Mouse (Mus musculus): Measurements from ENCODE around the gene Clic6. TPM values are rescaled to one million over a fixed set of nuclear protein-coding genes. Genes with fewer than 3 reads are reported as not detected.
"Not testable (repeated sequence)": the region's sequence is repeated elsewhere in the genome, so short reads cannot be mapped to it uniquely, and the experiment has no call there.

Gene Clic6
- polyA plus RNA-seq, 1 experiment = not detected

DNA sequence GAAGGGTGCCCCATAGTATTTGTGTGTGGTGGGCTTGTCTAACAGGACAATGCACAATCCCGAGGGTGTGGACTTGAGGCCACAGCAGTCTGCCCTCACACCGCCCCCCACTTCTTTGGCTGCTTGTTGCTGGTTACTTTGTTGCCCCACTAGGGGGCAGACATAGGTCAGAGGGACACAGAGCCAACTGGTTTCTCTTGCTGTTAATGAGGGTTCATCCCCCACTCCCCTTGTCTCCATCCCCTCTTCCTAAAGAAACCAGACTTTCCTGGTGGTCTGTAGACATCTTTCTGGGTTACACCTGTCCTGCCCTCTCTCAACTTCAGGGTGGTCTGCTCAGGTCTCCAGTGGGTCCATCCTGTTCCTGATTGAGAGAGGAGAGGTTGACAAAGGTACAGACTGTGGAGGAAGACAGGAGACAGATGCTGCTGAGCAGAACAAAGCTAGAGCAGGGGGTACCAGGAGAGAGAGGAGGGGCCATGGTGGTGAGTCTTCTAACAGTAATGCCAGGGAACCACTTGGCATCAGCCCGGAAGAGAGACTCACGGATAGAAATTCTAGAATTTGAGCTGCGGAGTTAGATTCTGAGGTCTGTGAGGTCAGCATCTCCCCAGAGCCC lies 26.3 kb downstream of the Clic6 start:
- Histone ChIP-seq H3K4me1 (ENCODE audit: control insufficient read depth) (no peaks in the 10 kb centered on the region), H3K27me3 (ENCODE audit: control insufficient read depth) (peaks cover 7% of the 10 kb centered on the region), H3K36me3 (ENCODE audit: control insufficient read depth) (no peaks in the 10 kb centered on the region), H3K4me3 (replicated peaks) (no peak overlapping the region), H3K9me3 (ENCODE audit: control insufficient read depth, low read length) (peaks cover 4% of the 10 kb centered on the region)
- no peak for TF ChIP-seq GATA1 (IDR thresholded peaks at IDR 0.05; ENCODE audit: low read length)
- no peak for TF ChIP-seq TAL1 (IDR thresholded peaks at IDR 0.05; ENCODE audit: low read length)

DNA sequence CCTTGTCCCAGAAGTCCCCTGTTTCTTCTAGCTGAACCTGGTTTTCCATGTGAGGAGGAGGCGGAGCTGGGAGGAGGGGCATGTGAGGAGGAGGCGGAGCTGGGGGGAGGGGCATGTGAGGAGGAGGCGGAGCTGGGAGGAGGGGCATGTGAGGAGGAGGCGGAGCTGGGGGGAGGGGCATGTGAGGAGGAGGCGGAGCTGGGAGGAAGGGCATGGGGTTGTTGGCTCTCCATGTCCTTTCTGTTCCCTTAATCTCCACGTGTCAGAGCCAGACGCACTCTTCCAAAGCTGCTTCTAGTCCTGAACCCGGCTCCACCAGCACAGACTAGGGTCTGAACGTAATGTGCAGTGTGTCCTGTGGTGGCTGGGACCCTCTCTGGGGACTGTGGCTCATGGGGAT lies 29.4 kb downstream of the Clic6 start:
- not testable (repeated sequence) for H3K27me3 ChIP-seq (ENCODE audit: control insufficient read depth); H3K36me3 ChIP-seq (ENCODE audit: control insufficient read depth); H3K4me3 ChIP-seq (replicated peaks); H3K4me1 ChIP-seq (ENCODE audit: control insufficient read depth); H3K9me3 ChIP-seq (ENCODE audit: control insufficient read depth, low read length)

DNA sequence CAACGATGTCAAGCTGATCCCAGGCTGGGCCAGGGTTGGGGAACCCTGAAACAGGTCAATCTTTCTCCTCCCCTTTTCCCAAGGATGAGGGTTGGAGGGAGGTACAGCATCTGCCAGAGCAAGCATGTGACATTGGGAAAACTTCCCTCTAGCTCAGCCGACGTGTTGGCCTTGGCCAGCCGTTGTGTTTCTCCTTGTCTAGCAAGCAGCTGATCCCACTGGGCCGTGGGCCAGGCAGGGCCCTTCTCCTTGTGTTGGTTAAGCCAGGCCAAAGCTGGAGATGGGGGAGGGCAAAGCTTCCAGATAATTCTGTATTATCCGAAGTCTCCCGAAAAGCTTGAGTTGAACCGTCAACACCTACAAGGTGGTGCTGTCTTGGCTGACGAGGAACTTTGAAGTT lies 30.6 kb downstream of the Clic6 start:
- H3K4me3 ChIP-seq (replicated peaks) = no peak overlapping the region
- TF ChIP-seq GATA1 (IDR thresholded peaks at IDR 0.05; ENCODE audit: low read length) = no peak
- TF ChIP-seq TAL1 (IDR thresholded peaks at IDR 0.05; ENCODE audit: low read length) = no peak
- H3K36me3 ChIP-seq (ENCODE audit: control insufficient read depth) = no peaks in the 10 kb centered on the region
- H3K27me3 ChIP-seq (ENCODE audit: control insufficient read depth) = peaks cover 5% of the 10 kb centered on the region; the same call in 1 of the 2 replicates
- H3K9me3 ChIP-seq (ENCODE audit: control insufficient read depth, low read length) = peaks cover 4% of the 10 kb centered on the region
- H3K4me1 ChIP-seq (ENCODE audit: control insufficient read depth) = no peaks in the 10 kb centered on the region

DNA sequence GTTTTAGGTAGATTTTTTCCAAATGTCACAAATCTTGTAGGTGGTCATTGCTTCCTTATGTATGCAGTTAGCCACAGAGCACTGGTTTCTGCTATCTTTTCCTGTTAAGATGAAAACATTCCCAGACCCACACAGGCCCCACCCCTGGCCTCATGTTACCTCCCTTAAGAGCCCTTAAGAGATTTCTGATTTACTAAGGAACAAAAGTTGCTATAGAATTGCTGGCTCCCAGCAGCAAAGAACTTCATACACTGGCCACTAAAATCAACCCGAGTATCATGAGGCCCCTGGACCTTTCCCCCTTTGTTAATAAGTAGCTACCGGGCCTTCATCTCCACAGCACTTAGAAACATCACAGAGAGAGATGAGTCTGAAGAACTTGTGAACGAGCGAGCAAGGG lies 33.2 kb downstream of the Clic6 start:
- Histone ChIP-seq H3K9me3 (ENCODE audit: control insufficient read depth, low read length) (peaks cover 4% of the 10 kb centered on the region), H3K4me1 (ENCODE audit: control insufficient read depth) (no peaks in the 10 kb centered on the region), H3K4me3 (replicated peaks) (no peak overlapping the region), H3K36me3 (ENCODE audit: control insufficient read depth) (no peaks in the 10 kb centered on the region), H3K27me3 (ENCODE audit: control insufficient read depth) (peaks cover 3% of the 10 kb centered on the region; the same call in 1 of the 2 replicates)
- TF ChIP-seq TAL1 (IDR thresholded peaks at IDR 0.05; ENCODE audit: low read length) (no peak), GATA1 (IDR thresholded peaks at IDR 0.05; ENCODE audit: low read length) (no peak)

DNA sequence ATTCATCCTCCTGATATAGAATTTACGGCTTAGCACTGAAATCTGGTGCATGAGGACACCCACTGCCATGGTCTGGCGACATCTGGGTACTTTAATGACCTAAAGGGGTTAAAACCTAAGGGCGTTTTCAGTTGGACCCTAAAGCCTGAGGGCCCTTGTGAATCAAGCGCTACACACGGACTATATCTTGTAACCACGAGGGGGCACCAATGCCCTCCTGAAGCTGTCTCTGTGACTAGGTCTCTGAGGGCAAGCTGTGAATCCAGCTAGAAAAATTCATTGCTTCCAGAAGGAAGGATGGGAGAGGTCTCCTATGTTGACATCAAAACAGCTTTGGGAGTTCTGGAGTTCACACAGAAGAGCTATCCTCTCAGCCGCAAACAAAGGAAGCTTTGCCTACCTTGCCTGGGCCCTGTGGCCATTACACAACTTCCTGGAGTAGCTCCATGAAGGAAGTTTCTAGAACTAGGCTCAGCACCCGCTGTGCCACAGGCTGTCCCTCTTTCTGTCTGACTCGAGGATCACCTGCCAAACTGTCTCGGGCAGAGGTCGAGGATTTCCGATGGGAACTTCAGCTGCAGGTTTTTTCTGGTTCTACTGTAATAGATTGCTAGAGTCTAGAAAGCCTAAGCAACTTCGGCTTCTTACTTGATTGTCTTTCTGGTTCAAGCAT lies 34.4 kb downstream of the Clic6 start:
- Histone ChIP-seq H3K9me3 (ENCODE audit: control insufficient read depth, low read length) (peaks cover under 1% of the 10 kb centered on the region), H3K4me3 (replicated peaks) (no peak overlapping the region), H3K27me3 (ENCODE audit: control insufficient read depth) (peaks cover 3% of the 10 kb centered on the region; the same call in 1 of the 2 replicates), H3K4me1 (ENCODE audit: control insufficient read depth) (no peaks in the 10 kb centered on the region), H3K36me3 (ENCODE audit: control insufficient read depth) (no peaks in the 10 kb centered on the region)
- no peak for TF ChIP-seq GATA1 (IDR thresholded peaks at IDR 0.05; ENCODE audit: low read length)
- TF ChIP-seq TAL1 (IDR thresholded peaks at IDR 0.05; ENCODE audit: low read length) = no peak

DNA sequence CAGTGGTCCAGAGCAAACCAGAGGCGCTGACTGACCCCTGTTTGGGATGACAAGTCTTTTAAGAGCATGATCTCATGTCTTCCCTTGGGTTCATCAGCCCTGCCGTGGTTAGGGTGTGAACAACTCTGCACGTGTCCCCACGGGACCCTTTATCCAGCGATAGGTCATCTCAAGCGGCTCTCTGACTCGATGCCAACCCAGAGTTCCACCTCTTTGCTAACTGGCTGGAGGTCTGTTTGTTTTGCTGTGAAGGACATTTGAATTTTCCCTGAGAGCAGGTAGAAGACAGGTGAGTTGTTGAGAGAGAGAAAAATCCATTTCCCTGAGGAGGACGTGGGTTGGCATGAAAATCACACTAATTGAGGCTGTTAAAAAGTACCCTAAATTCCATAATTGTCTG lies 37.8 kb downstream of the Clic6 start:
- H3K27me3 ChIP-seq (ENCODE audit: control insufficient read depth) = peaks cover 3% of the 10 kb centered on the region; the same call in 1 of the 2 replicates
- TF ChIP-seq TAL1 (IDR thresholded peaks at IDR 0.05; ENCODE audit: low read length) = no peak
- no peak for TF ChIP-seq GATA1 (IDR thresholded peaks at IDR 0.05; ENCODE audit: low read length)

DNA sequence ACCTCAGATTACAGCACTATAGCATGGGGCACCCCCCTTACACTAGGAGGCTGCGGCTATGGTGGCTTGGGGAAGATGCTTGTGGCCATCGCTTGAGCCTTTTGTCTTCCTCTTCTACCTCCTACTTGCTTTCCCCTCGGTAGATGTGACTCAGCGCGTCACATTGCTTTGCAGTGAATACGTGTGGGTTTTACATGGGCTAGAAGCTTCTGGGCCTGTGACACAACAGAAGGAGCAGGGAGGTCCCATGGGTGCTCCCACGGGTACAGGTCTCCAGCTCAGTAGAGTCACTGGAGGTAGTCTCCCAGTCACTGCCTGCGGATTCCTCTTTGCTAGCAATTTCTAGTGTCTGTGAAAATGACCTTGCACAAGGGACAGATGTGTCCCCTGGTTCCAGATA lies 39.1 kb downstream of the Clic6 start:
- no peak overlapping the region for H3K4me3 ChIP-seq (replicated peaks)
- no peak for TF ChIP-seq TAL1 (IDR thresholded peaks at IDR 0.05; ENCODE audit: low read length)
- TF ChIP-seq GATA1 (IDR thresholded peaks at IDR 0.05; ENCODE audit: low read length) = no peak
- no peaks in the 10 kb centered on the region for H3K4me1 ChIP-seq (ENCODE audit: control insufficient read depth)
- no peaks in the 10 kb centered on the region for H3K36me3 ChIP-seq (ENCODE audit: control insufficient read depth)
- no peaks in the 10 kb centered on the region; the same call in 1 of the 2 replicates for H3K27me3 ChIP-seq (ENCODE audit: control insufficient read depth)
- peaks cover 4% of the 10 kb centered on the region; the same call in 1 of the 2 replicates for H3K9me3 ChIP-seq (ENCODE audit: control insufficient read depth, low read length)

More for the DNA sequence above, 37.8 kb downstream of the Clic6 start:
- H3K4me1 ChIP-seq (ENCODE audit: control insufficient read depth) = no peaks in the 10 kb centered on the region
- H3K9me3 ChIP-seq (ENCODE audit: control insufficient read depth, low read length) = no peaks in the 10 kb centered on the region
- no peaks in the 10 kb centered on the region for H3K36me3 ChIP-seq (ENCODE audit: control insufficient read depth)
- no peak overlapping the region for H3K4me3 ChIP-seq (replicated peaks)

DNA sequence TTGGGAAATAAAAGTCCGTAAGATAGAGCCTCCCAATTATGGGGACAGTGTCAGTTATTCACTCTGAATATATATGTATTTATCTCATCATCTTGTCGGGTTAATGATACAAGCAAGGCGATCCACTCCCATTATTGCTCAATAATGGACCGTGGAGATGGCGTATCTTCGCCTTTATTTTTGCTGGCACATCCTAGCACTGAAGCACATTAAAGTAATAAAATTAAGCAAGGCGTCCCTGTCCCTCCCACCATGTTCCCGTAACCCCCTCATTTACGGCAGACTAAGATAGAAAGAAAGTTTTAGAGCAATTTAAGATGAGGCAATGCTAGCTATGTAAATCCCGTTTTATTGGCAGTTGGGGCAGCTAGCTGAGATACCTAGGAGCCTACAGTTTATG lies 40.4 kb downstream of the Clic6 start:
- Histone ChIP-seq H3K9me3 (ENCODE audit: control insufficient read depth, low read length) (peaks cover 7% of the 10 kb centered on the region; the same call in 1 of the 2 replicates), H3K36me3 (ENCODE audit: control insufficient read depth) (no peaks in the 10 kb centered on the region), H3K27me3 (ENCODE audit: control insufficient read depth) (no peaks in the 10 kb centered on the region; the same call in 1 of the 2 replicates), H3K4me3 (replicated peaks) (no peak overlapping the region), H3K4me1 (ENCODE audit: control insufficient read depth) (no peaks in the 10 kb centered on the region)
- TF ChIP-seq GATA1 (IDR thresholded peaks at IDR 0.05; ENCODE audit: low read length) (no peak), TAL1 (IDR thresholded peaks at IDR 0.05; ENCODE audit: low read length) (no peak)

DNA sequence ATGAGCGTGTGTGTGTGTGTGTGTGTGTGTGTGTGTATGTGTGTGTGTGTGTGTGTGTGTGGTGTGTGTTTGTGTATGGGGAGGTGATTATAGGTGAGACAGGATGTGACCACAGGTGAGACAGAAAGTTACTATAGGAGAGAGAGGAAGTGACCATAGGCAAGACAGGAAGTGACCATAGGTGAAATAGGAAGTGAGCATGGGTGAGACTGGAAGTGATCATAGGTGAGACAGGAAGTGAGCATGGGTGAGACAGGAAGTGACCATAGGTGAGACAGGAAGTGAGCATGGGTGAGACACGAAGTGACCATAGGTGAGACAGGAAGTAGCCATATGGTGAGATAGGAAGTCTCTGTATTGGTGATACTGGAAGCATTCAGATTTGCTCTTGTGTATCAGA lies 49.7 kb downstream of the Clic6 start:
- Histone ChIP-seq H3K27me3 (ENCODE audit: control insufficient read depth) (no peaks in the 10 kb centered on the region), H3K4me1 (ENCODE audit: control insufficient read depth) (no peaks in the 10 kb centered on the region), H3K9me3 (ENCODE audit: control insufficient read depth, low read length) (peaks cover 4% of the 10 kb centered on the region; the same call in 1 of the 2 replicates), H3K36me3 (ENCODE audit: control insufficient read depth) (no peaks in the 10 kb centered on the region), H3K4me3 (replicated peaks) (no peak overlapping the region)
- no peak for TF ChIP-seq GATA1 (IDR thresholded peaks at IDR 0.05; ENCODE audit: low read length)
- no peak for TF ChIP-seq TAL1 (IDR thresholded peaks at IDR 0.05; ENCODE audit: low read length)
